Mouse (Mus musculus) heart, postnatal 14 days (tissue): ENCODE results near the gene Tll2. TPM values are rescaled to one million over a fixed set of nuclear protein-coding genes. Genes with fewer than 3 reads are reported as not detected.

Source experiments
- DNase-seq, 2 experiments: peaks; one replicate each; pipeline ENCODE4 v3.0.0; 2021 to 2022
- intact Hi-C: fragments of 180-260 bp; cut with DNase I; formaldehyde crosslinking; loops from one replicate; pipeline ENCODE4 v1.15.1; 2025
- long read RNA-seq, 2 experiments: library from polyadenylated mRNA; stranded (forward); transcript quantifications; one replicate each; pipeline ENCODE4 v2.0.0; 2021
- total RNA-seq, 2 experiments: library from RNA; stranded (reverse); gene quantifications; 2 replicates each; pipeline ENCODE4 v1.2.3; 2021

The Tll2 gene
- under 1 TPM; 0.41 to 0.88 TPM for total RNA-seq
- long read RNA-seq, experiment 1 = 0 reads
- long read RNA-seq, experiment 2 = 0 reads

DNA sequence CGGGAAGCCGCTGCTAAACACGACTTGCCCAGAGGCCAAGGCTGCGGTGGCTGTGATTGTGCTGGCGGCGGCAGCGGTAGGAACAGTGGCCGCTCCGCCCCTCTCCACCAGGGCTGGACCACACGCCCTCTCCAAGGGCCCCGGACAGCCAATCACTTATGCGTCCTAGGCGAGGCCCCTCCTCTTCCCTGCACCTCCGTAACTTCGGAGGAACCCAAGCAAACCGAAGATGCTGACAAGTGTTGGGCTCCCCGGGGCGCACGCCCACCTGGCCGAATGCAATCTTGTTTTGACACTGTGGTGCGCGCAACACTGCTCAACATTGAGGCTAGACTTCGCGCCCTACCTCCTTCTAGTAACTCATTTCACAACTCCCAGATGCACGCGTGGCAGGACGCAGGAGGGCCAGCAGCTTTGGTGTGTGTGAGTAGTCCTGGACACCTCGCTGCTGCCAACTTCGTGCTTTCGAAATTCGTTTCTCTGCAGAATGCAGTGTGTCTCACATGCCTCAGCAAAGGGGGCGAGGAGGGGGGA lies at the start of gene Tll2:
Gene Tll2 (minus strand): TSS at position 25 of the 534 bp plus-strand sequence.
- DNase-seq = peak; percentile 65 to 69
- intact Hi-C loops = no loop called here

GRCm38 (mm10) chr19:41254584-41254983 lies 47.9 kb upstream of the Tll2 start:
- intact Hi-C loops = no loop called here
- no peak for DNase-seq

DNA sequence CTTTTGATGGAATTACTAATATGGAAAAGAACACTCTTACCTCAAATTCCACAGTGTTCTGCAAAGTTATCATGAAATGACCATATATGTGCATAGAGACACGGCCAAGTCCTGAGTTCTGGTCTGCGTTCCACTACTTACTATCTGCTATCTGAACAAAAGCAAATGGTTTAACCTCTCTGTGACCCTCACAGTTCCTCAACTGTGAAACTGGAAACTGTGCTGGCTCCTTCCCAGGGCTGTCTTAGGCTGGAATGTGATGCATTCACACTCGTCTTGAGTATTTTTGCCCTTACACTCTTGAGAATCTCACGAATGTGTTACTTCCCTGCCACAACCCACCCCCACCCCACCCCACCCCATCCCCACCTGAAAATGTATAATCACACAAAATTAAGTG lies 42.3 kb upstream of the Tll2 start:
- intact Hi-C loops = no loop called here
- DNase-seq = no peak

DNA sequence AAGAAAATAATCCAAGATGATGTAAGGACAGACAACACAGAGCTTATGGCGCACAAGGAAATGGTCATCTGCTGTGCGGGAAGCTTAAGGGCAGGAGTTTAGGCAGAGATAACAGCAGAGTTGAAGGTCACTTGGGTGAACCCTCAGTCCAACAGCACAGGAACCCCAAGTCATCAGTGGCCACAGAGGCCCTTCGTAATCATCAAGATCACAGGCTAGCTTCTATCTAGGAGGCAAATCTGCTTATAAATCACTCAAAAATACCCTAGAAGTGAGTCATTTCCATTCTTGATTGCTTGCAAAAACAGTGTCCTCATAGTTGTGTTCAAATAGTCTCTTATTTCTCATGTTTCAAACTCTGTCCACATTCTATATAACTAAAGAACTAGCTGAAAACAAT lies 41.6 kb upstream of the Tll2 start:
- no peak for DNase-seq
- intact Hi-C loops = no loop called here

- intact Hi-C loops = no loop called here
- DNase-seq = no peak
These were observed 39.6 kb upstream of the Tll2 start for GRCm38 (mm10) chr19:41246271-41246670.

DNA sequence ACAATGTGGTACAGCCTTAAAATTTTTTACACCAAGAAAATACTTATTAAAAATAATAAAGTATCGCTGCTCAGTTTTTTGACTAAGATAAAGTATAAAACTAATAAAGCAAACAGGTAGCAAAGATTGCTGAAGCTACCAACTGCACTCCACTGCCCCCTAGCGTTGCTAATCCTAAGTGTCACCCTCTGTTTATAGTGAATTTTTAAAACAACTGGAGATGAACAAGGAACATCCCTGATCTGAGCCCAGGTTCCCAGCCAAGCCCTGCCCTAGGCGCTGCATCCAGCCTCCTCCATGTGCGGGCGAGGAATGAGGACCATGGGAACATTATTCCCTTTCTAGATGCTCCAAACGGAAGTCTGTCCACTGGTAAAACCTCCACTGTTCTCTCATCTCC lies 37.9 kb upstream of the Tll2 start:
- peak; percentile 63 to 72 for DNase-seq
- intact Hi-C loops = loop anchor here (2.0 to 5.0 kb wide), 2 partner anchors 140 to 157 kb away; no protein-coding TSS in a partner anchor

GRCm38 (mm10) chr19:41241997-41242396 lies 35.4 kb upstream of the Tll2 start:
- DNase-seq = no peak
- intact Hi-C loops = loop anchor here (5.0 kb wide), 1 partner anchor 155 kb away; no protein-coding TSS in a partner anchor

DNA sequence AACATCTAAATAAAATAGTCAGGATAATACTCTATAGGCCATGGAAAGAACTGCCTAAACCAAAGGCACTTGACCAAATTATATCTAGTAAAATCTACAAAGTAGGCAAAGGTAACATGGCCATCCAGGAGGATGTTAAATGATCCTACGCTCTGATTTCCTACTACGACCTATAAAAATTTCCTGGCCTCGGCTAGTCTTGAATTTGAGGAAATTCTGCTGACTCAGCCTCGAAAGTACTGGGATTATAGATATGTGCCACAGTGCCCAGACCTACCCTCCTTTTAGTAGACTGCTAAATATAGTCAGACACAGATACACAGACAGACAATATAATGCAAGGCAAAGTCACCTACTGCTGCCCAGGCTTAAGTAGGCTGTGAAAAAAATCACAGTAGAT lies 27.1 kb upstream of the Tll2 start:
- intact Hi-C loops = no loop called here
- no peak for DNase-seq

- DNase-seq = no peak
- intact Hi-C loops = no loop called here
These were observed 1.7 kb upstream of the Tll2 start for GRCm38 (mm10) chr19:41208326-41208725.

DNA sequence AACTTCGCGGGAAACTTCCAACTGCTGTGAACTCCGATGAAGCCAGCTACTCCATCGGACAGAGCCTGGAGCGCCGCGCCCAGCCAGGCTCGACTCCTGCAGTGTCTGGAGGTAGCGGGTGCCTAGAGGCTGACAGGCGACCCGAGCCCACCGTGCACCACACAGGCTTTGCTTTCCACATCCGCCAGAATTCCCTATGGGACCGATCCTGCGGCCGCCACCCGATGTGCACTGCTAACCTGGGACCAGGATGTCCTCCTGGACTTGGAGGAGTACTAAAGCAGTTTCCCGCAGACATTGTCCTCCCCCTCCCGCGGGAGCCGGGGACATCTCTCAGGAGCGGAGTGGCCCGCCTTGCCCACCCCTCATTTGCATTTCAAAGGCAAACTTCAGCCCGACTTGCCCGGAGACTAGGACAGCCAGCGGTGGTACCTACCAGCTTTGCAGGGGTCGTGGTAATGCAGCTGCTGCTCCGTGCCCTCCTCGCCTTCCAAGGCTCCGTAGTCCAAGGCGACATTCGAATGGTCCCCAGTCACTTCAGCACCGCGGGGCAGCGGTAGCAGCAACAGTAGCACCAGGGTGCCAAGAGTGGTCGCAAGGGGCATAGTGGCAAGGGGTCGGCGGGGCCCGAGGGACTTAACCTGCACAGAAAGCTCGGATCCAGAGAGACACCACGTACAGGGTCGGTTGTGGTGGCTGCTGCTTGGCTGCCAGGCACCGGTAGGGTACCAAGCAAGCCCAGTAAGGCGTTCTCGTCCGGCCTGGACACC lies 409 bp downstream of the Tll2 start:
- peak; percentile 5 to 16 for DNase-seq
- intact Hi-C loops = no loop called here

DNA sequence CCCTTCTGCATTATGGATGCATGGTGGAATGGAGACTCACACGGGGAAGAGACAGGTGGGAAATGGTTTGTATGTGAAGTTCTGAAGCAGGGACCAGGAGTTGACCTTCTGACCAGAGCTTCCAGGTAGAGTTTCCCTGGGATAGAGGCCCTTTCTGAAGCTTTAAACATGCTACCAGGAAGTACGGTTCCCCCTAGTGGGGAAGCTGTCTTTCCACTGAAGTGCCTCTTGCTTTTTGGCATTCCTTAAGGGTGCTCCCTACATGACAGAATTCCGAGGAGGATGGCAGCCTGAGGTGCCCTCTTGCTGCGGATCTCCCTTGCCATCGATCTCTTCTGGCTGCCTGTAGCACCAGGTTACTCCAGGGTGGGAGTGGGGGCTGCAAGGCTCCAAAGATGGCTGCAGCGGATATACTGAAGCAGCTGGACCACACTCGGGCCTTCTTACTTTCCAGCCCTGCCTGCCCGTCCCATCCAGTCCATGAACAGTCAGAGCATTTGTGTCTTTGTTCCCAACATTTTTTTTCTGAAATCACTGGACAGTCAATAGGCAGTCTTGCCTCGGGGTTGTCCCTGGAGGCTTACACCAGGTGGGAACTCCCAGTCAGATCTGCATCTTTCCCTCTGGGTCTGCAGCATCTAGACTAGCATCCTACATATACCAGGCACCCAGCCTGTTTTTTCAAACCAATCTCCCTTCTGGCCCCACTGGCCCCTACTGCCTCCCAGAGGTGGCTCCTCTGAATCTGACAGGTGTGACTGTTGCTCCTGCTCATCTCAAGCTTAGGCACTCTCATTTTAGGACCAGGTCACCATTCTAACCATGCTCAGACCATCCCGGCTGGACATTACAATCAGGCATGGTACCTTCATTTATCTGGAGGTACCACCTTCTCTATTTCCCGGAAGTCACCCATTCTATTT lies 2.2 kb downstream of the Tll2 start:
- DNase-seq = peak in 1 of 2 experiments; percentile 36
- intact Hi-C loops = loop anchor here (2.0 kb wide), 1 partner anchor 100 kb away; no protein-coding TSS in a partner anchor

- intact Hi-C loops = no loop called here
- DNase-seq = no peak
These were observed 9.0 kb downstream of the Tll2 start for GRCm38 (mm10) chr19:41197606-41198005.

DNA sequence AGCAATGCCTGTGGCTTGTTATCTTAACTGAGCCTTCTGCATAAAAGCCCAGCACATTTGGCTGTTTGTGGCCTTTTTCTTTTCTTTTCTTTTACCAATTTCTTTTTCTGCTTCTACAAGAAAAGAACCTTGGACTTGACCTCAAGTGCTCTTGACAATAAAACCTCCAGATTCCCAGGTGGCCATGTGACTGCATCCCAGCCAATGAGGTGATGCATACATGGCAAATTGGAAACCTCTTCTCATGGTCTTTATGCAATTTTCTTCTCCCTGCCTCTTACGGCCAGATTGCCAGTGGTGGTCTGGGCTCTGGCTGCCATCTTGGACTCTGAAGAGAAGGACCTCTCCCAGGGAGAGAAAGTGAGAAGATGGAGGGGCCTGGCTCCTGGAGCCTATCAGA lies 13.3 kb downstream of the Tll2 start:
- DNase-seq = no peak
- intact Hi-C loops = no loop called here

DNA sequence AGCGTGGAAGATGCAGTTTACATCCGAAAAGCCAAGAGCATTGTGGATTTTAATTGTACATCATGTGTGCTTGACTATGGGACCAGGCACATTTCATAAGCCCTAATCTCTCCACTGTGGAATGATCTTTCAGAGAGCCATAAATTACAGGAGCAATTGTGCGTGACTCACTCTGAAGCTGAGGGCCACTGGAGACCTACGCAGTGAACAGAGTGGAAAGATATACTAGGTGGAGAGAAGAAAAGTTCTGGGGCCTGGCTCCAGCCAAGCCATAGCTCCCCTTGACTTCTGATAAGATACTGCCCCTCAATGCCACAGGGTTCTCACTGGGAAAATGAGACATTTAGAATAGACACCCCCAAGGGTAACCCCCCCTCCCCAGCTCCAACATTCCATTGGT lies 13.7 kb downstream of the Tll2 start:
- intact Hi-C loops = no loop called here
- no peak for DNase-seq

DNA sequence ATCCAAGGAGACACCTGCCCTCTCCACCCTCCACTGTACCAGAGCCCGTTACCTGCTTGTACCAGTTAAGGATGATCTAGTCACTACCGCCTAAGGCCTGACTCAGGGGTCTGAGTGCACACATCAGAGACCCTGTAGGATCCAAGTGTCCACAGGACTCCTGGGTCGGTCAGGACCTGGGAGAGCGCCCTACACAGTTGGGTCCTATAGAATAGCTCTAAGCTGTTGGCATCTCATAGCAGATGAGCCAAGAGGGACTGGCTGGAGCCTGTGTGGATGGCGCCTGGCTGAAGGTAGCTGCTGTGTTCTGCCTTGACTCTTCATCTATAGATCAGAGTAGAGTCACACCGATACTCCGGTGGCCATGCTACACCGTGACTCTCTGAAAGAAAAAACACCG lies 14.9 kb downstream of the Tll2 start:
- intact Hi-C loops = no loop called here
- no peak for DNase-seq

- no peak for DNase-seq
- intact Hi-C loops = no loop called here
These were observed 15.7 kb downstream of the Tll2 start for GRCm38 (mm10) chr19:41190876-41191434.

DNA sequence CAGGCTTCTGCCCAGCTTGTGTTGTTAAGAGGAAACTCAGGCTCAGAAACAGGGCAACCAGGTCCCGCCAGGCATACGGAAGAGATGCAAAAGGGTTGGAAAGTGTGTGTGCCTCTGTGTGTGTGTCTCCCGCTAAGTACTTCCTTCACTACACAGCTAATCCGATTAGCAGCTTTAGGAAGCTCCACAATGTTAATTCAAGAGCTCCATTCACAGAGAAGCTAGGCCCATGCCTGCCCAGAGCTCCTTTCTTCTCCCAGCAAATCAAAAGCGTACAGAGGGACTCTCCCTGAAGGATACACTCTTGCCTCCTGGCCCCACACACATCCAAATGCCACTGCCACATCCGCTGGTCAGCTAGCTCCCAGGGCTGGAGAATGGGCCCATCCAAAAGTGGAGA lies 29.3 kb downstream of the Tll2 start:
- intact Hi-C loops = no loop called here
- no peak for DNase-seq

DNA sequence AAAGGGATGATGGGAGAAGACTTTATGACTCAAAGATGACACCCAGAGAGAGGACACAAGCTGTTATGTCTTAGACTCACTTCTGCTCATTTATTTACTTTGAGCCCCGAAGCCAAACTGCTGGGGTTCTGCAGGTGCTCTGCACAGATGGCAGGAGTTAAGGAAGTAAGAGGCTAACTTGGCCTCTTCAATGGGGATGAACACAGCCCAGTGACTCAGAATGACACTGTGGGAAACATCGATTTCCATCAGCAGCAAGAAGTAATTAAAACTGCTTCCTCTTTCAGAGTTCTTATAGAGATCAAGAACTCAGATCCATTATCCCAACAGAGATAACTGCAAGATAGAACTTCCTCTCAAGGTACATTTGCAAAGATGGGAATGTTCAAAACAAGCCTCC lies 29.8 kb downstream of the Tll2 start:
- no peak for DNase-seq
- intact Hi-C loops = no loop called here

- intact Hi-C loops = no loop called here
- no peak for DNase-seq
These were observed 40.8 kb downstream of the Tll2 start for GRCm38 (mm10) chr19:41165914-41166235.

GRCm38 (mm10) chr19:41165144-41165913 lies 41.3 kb downstream of the Tll2 start:
- DNase-seq = no peak
- intact Hi-C loops = no loop called here
